Mouse (Mus musculus): ENCODE results near the gene Pth2. TPM values are rescaled to one million over a fixed set of nuclear protein-coding genes. Genes with fewer than 3 reads are reported as not detected.
A peak's percentile ranks its signal among the peaks of the same experiment; 100 is the strongest.

Pth2 gene
- polyA plus RNA-seq, 1 experiment from 2014 or later = not detected

GRCm38 (mm10) chr7:45175398-45175797 lies 5.4 kb upstream of the Pth2 start:
- Histone ChIP-seq H3K27ac (ENCODE audit: low read depth, low read length) (no peak overlapping the region), H3K4me2 (ENCODE audit: low read depth, low read length) (no peak overlapping the region), H3K27me3 (ENCODE audit: control insufficient read depth, insufficient read depth, low read length) (peaks cover 49% of the 10 kb centered on the region), H3K4me1 (ENCODE audit: control insufficient read depth, insufficient read depth, low read length) (no peaks in the 10 kb centered on the region), H3K9ac (replicated peaks; ENCODE audit: low read depth, low read length) (no peak overlapping the region), H3K9me3 (ENCODE audit: control insufficient read depth, low read length) (no peaks in the 10 kb centered on the region), H3K36me3 (ENCODE audit: control insufficient read depth, insufficient read depth, low read length) (no peaks in the 10 kb centered on the region), H3K4me3 (ENCODE audit: low read depth, low read length) (no peak overlapping the region)
- 3% methylated on average over 13 of the region's 13 CpGs for WGBS
- no peak for ATAC-seq (ENCODE audit: low read depth)

DNA sequence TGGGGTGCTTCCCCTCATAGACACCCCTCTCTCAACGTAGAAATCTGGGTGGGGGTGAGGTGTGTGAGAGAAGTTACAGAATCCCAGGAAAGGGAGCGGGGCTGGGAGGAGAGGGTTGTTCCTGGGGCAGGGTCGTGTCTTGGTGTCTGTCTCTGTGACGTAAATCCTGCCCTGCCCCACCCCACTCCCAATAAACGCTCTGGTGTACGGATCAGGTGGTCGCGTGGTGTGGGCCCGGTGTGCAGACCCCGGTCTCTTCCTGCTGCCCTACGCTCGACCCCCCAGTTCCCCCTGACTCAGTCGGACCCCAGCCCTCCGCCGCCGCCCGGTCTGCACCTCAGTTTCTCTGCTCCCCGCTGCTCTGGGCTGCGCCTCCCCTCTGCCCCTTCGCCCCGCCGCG lies 4.9 kb upstream of the Pth2 start:
- H3K27me3 ChIP-seq (ENCODE audit: control insufficient read depth, insufficient read depth, low read length) = peaks cover 54% of the 10 kb centered on the region
- no peak for ATAC-seq (ENCODE audit: low read depth)
- H3K9ac ChIP-seq (replicated peaks; ENCODE audit: low read depth, low read length) = no peak overlapping the region
- peak overlapping the region; percentile 16; the same call in 1 of the 2 replicates for H3K4me2 ChIP-seq (ENCODE audit: low read depth, low read length)
- no peaks in the 10 kb centered on the region for H3K36me3 ChIP-seq (ENCODE audit: control insufficient read depth, insufficient read depth, low read length)
- H3K4me1 ChIP-seq (ENCODE audit: control insufficient read depth, insufficient read depth, low read length) = no peaks in the 10 kb centered on the region
- no peaks in the 10 kb centered on the region for H3K9me3 ChIP-seq (ENCODE audit: control insufficient read depth, low read length)
- H3K27ac ChIP-seq (ENCODE audit: low read depth, low read length) = no peak overlapping the region
- H3K4me3 ChIP-seq (ENCODE audit: low read depth, low read length) = no peak overlapping the region; the same call in 1 of the 2 replicates
- WGBS = 2% methylated on average over 22 of the region's 23 CpGs

DNA sequence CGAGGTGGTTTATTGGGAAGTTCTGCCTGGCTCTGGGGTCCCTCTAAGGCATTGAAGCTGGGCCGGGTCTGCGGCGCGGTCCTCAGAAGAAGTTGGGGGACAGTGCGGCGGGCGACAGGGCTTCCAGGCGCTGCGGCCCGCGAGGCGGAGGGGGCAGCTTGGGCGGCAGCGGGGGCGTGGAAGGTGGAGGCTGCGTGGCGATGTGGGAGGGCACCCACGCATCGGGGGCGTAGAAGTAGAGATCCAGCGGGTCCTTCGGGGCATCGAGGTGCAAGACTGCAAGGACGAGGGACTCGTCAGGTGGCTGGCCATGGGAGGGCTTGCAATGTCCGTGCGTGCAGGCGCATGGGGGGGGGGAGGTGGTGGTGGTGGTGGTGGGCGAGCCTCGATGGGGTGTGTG lies 4.4 kb upstream of the Pth2 start:
- Histone ChIP-seq H3K27ac (ENCODE audit: low read depth, low read length) (no peak overlapping the region), H3K36me3 (ENCODE audit: control insufficient read depth, insufficient read depth, low read length) (no peaks in the 10 kb centered on the region), H3K4me3 (ENCODE audit: low read depth, low read length) (no peak overlapping the region; the same call in 1 of the 2 replicates), H3K9me3 (ENCODE audit: control insufficient read depth, low read length) (no peaks in the 10 kb centered on the region), H3K9ac (replicated peaks; ENCODE audit: low read depth, low read length) (no peak overlapping the region), H3K4me1 (ENCODE audit: control insufficient read depth, insufficient read depth, low read length) (no peaks in the 10 kb centered on the region), H3K27me3 (ENCODE audit: control insufficient read depth, insufficient read depth, low read length) (peaks cover 58% of the 10 kb centered on the region), H3K4me2 (ENCODE audit: low read depth, low read length) (peak overlapping the region; percentile 16; the same call in 1 of the 2 replicates)
- WGBS = 2% methylated on average over 30 of the region's 31 CpGs
- ATAC-seq (ENCODE audit: low read depth) = no peak

GRCm38 (mm10) chr7:45178550-45178949 lies 2.2 kb upstream of the Pth2 start:
- no peak overlapping the region for H3K27ac ChIP-seq (ENCODE audit: low read depth, low read length)
- no peaks in the 10 kb centered on the region for H3K36me3 ChIP-seq (ENCODE audit: control insufficient read depth, insufficient read depth, low read length)
- 25% methylated on average over 7 of the region's 7 CpGs for WGBS
- H3K9ac ChIP-seq (replicated peaks; ENCODE audit: low read depth, low read length) = no peak overlapping the region
- no peak overlapping the region for H3K4me2 ChIP-seq (ENCODE audit: low read depth, low read length)
- H3K9me3 ChIP-seq (ENCODE audit: control insufficient read depth, low read length) = no peaks in the 10 kb centered on the region
- H3K4me3 ChIP-seq (ENCODE audit: low read depth, low read length) = no peak overlapping the region
- no peak for ATAC-seq (ENCODE audit: low read depth)
- no peaks in the 10 kb centered on the region for H3K4me1 ChIP-seq (ENCODE audit: control insufficient read depth, insufficient read depth, low read length)
- H3K27me3 ChIP-seq (ENCODE audit: control insufficient read depth, insufficient read depth, low read length) = peaks cover 76% of the 10 kb centered on the region

- 25% methylated on average over 7 of the region's 7 CpGs for WGBS
- H3K27me3 ChIP-seq (ENCODE audit: control insufficient read depth, insufficient read depth, low read length) = peaks cover 77% of the 10 kb centered on the region
- ATAC-seq (ENCODE audit: low read depth) = no peak
These were observed 1.3 kb upstream of the Pth2 start, which contains the start of gene Gfy for GRCm38 (mm10) chr7:45179469-45179868. TSS of gene Gfy (minus strand) at chr7:45179569.

DNA sequence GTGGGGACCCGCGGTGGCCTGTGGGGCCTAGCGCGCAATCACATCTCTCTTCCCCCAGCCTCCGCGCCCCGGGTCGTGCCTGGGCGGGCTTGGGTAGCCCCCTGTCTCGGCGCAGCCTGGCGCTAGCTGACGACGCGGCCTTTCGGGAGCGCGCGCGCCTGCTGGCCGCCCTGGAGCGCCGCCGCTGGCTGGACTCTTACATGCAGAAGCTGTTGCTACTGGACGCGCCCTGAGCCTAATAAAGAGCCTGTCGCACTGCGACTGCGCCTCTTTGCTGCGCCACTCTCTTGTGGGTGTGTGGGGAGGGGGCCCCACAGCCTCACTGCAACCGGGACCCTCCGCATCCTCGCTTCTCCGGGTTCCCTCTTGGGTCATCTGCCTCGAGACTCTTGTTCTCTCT lies 745 bp downstream of the Pth2 start:
- H3K4me3 ChIP-seq (ENCODE audit: low read depth, low read length) = peak overlapping the region; percentile 5; the same call in 1 of the 2 replicates
- no peaks in the 10 kb centered on the region for H3K9me3 ChIP-seq (ENCODE audit: control insufficient read depth, low read length)
- no peak overlapping the region for H3K9ac ChIP-seq (replicated peaks; ENCODE audit: low read depth, low read length)
- 3% methylated on average over 34 of the region's 35 CpGs for WGBS
- H3K36me3 ChIP-seq (ENCODE audit: control insufficient read depth, insufficient read depth, low read length) = no peaks in the 10 kb centered on the region
- no peaks in the 10 kb centered on the region for H3K4me1 ChIP-seq (ENCODE audit: control insufficient read depth, insufficient read depth, low read length)
- no peak overlapping the region for H3K27ac ChIP-seq (ENCODE audit: low read depth, low read length)
- no peak for ATAC-seq (ENCODE audit: low read depth)
- peak overlapping the region; percentile 39 for H3K4me2 ChIP-seq (ENCODE audit: low read depth, low read length)
- H3K27me3 ChIP-seq (ENCODE audit: control insufficient read depth, insufficient read depth, low read length) = peaks cover 72% of the 10 kb centered on the region

More at GRCm38 (mm10) chr7:45179469-45179868, 1.3 kb upstream of the Pth2 start, which contains the start of gene Gfy:
- Histone ChIP-seq H3K9me3 (ENCODE audit: control insufficient read depth, low read length) (no peaks in the 10 kb centered on the region), H3K4me3 (ENCODE audit: low read depth, low read length) (no peak within 1 kb of the TSS), H3K4me1 (ENCODE audit: control insufficient read depth, insufficient read depth, low read length) (no peaks in the 10 kb centered on the region), H3K4me2 (ENCODE audit: low read depth, low read length) (no peak within 1 kb of the TSS), H3K9ac (replicated peaks; ENCODE audit: low read depth, low read length) (no peak within 1 kb of the TSS), H3K36me3 (ENCODE audit: control insufficient read depth, insufficient read depth, low read length) (no peaks in the 10 kb centered on the region), H3K27ac (ENCODE audit: low read depth, low read length) (no peak within 1 kb of the TSS)

DNA sequence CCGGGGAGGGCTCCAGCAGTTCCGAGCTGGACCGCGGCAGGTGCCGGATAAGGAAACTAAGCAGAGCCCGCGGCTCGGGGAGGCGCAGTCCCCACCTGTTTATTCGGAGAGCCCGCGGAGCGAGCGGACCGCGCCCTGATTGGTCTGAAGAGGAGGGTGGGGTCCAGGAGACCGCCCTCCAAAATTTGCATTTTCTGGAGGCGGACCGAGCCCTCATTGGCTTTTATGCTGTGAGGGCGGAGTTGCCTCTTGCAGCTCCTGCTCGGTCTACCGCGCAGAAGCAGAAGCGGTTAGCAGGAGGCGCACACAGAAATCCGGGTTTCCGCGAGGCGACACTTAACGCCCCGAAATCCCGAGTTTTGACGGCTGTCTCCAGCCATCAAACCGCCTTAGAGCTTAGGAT lies 1.4 kb downstream of the Pth2 start:
- H3K36me3 ChIP-seq (ENCODE audit: control insufficient read depth, insufficient read depth, low read length) = no peaks in the 10 kb centered on the region
- no peak overlapping the region for H3K9ac ChIP-seq (replicated peaks; ENCODE audit: low read depth, low read length)
- H3K9me3 ChIP-seq (ENCODE audit: control insufficient read depth, low read length) = no peaks in the 10 kb centered on the region

GRCm38 (mm10) chr7:45182606-45183005 lies 1.8 kb downstream of the Pth2 start:
- Histone ChIP-seq H3K9ac (replicated peaks; ENCODE audit: low read depth, low read length) (no peak overlapping the region), H3K4me2 (ENCODE audit: low read depth, low read length) (peak overlapping the region; percentile 39), H3K4me3 (ENCODE audit: low read depth, low read length) (peak overlapping the region; percentile 12), H3K36me3 (ENCODE audit: control insufficient read depth, insufficient read depth, low read length) (no peaks in the 10 kb centered on the region), H3K27ac (ENCODE audit: low read depth, low read length) (no peak overlapping the region), H3K27me3 (ENCODE audit: control insufficient read depth, insufficient read depth, low read length) (peaks cover 66% of the 10 kb centered on the region), H3K9me3 (ENCODE audit: control insufficient read depth, low read length) (no peaks in the 10 kb centered on the region), H3K4me1 (ENCODE audit: control insufficient read depth, insufficient read depth, low read length) (no peaks in the 10 kb centered on the region)
- ATAC-seq (ENCODE audit: low read depth) = 0 out of 2 replicates have a peak, but pooled peaks have one; percentile 2
- WGBS = 19% methylated on average over 11 of the region's 11 CpGs

More for the DNA sequence above, 1.4 kb downstream of the Pth2 start:
- no peaks in the 10 kb centered on the region for H3K4me1 ChIP-seq (ENCODE audit: control insufficient read depth, insufficient read depth, low read length)
- no peak overlapping the region for H3K27ac ChIP-seq (ENCODE audit: low read depth, low read length)
- H3K4me3 ChIP-seq (ENCODE audit: low read depth, low read length) = peak overlapping the region; percentile 12
- peak; percentile 89 for ATAC-seq (ENCODE audit: low read depth)
- peak overlapping the region; percentile 39 for H3K4me2 ChIP-seq (ENCODE audit: low read depth, low read length)
- H3K27me3 ChIP-seq (ENCODE audit: control insufficient read depth, insufficient read depth, low read length) = peaks cover 69% of the 10 kb centered on the region
- WGBS = under 1% methylated on average over 34 of the region's 34 CpGs

GRCm38 (mm10) chr7:45183672-45184071 lies 2.9 kb downstream of the Pth2 start:
- Histone ChIP-seq H3K27me3 (ENCODE audit: control insufficient read depth, insufficient read depth, low read length) (peaks cover 56% of the 10 kb centered on the region), H3K36me3 (ENCODE audit: control insufficient read depth, insufficient read depth, low read length) (no peaks in the 10 kb centered on the region), H3K4me3 (ENCODE audit: low read depth, low read length) (no peak overlapping the region), H3K9me3 (ENCODE audit: control insufficient read depth, low read length) (no peaks in the 10 kb centered on the region), H3K4me2 (ENCODE audit: low read depth, low read length) (no peak overlapping the region), H3K27ac (ENCODE audit: low read depth, low read length) (no peak overlapping the region), H3K9ac (replicated peaks; ENCODE audit: low read depth, low read length) (no peak overlapping the region), H3K4me1 (ENCODE audit: control insufficient read depth, insufficient read depth, low read length) (no peaks in the 10 kb centered on the region)
- no peak for ATAC-seq (ENCODE audit: low read depth)
- 78% methylated on average over 7 of the region's 7 CpGs for WGBS

Data from neural tube, embryonic 14.5 days (tissue).